Mouse (Mus musculus) embryonic facial prominence, embryonic 10.5 days (tissue): ENCODE measurements around the gene Arih2. TPM values are rescaled to one million over a fixed set of nuclear protein-coding genes. Genes with fewer than 3 reads are reported as not detected.

Source experiments
- DNase-seq: peaks from one replicate; pipeline ENCODE4 v3.0.0-alpha.2; 2017; ENCODE audit warnings: low spot score
- H3K27ac ChIP-seq: fragments of 300-500 bp; sonication (generic); replicated peaks from 2 replicates; pipeline ENCODE4 v1.5.1; 2016; ENCODE audit warnings: mild to moderate bottlenecking
- H3K27me3 ChIP-seq: fragments of 300-500 bp; sonication (generic); replicated peaks from 2 replicates; pipeline ENCODE4 v1.6.1; 2016; ENCODE audit warnings: low read depth, mild to moderate bottlenecking; ENCODE audit not compliant: poor library complexity, severe bottlenecking
- H3K36me3 ChIP-seq: fragments of 300-500 bp; sonication (generic); replicated peaks from 2 replicates; pipeline ENCODE4 v1.6.1; 2016; ENCODE audit warnings: mild to moderate bottlenecking, moderate library complexity
- H3K4me1 ChIP-seq: fragments of 300-500 bp; sonication (generic); 2 replicates; pipeline ENCODE4 v1.6.1; 2016
- H3K4me3 ChIP-seq: fragments of 300-500 bp; sonication (generic); 2 replicates; pipeline ENCODE4 v1.5.1; 2016; ENCODE audit warnings: mild to moderate bottlenecking, moderate library complexity
- H3K9me3 ChIP-seq: fragments of 300-500 bp; sonication (generic); 2 replicates; pipeline ENCODE4 v1.6.1; 2016; ENCODE audit warnings: mild to moderate bottlenecking
- WGBS: fragments of 180-500 bp; shearing (Covaris S2); methylation state at CpG from one replicate; pipeline ENCODE4 v1.1.7; 2016; 5-methylcytosine and 5-hydroxymethylcytosine counted together
- microRNA counts: library from miRNA; unstranded; fragments of <30 nt; microRNA quantifications from one replicate; lab custom pipeline; 2017
- microRNA-seq: library from miRNA; unstranded; fragments of <30 nt; microRNA quantifications from one replicate; pipeline ENCODE4, GENCODE M21; 2017
- polyA plus RNA-seq: library from polyadenylated mRNA; unstranded; fragments of >200 nt; fragmentation: Nextera tagmentation; extraction: Ambion mirVana; gene quantifications from 2 replicates; pipeline ENCODE4 v1.2.1, GENCODE M21; 2016

Gene Arih2
- polyA plus RNA-seq, 1 experiment from 2014 or later = 57.9 TPM

DNA sequence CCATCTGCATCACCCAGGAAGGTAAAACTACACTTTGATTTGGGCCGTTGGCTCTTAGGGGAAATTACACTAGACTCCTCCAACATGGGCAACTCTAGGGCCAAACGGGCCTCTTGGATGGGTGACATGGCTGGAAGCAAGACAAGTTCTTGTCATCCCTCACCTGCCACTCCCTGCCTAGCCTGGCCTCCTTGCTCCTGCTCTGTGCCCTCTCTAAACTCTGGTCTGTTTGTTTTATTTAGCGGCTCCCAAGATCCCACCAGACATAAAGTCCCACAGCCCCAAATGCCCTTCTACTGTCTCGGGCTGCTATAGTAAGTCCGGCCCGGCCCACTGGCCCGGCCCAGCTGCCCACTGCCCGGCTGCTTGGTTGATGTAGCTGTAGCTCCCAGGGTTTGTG, 85.5 kb downstream of the Arih2 start:
- Histone ChIP-seq H3K4me3 (peak overlapping the region; percentile 11; the same call in 1 of the 2 replicates), H3K27me3 (no peaks in the 10 kb centered on the region), H3K4me1 (peaks cover 46% of the 10 kb centered on the region), H3K36me3 (peaks cover 63% of the 10 kb centered on the region), H3K27ac (no peak overlapping the region), H3K9me3 (no peaks in the 10 kb centered on the region)
- 92% methylated on average over 8 of the region's 8 CpGs for WGBS
- DNase-seq = no peak

DNA sequence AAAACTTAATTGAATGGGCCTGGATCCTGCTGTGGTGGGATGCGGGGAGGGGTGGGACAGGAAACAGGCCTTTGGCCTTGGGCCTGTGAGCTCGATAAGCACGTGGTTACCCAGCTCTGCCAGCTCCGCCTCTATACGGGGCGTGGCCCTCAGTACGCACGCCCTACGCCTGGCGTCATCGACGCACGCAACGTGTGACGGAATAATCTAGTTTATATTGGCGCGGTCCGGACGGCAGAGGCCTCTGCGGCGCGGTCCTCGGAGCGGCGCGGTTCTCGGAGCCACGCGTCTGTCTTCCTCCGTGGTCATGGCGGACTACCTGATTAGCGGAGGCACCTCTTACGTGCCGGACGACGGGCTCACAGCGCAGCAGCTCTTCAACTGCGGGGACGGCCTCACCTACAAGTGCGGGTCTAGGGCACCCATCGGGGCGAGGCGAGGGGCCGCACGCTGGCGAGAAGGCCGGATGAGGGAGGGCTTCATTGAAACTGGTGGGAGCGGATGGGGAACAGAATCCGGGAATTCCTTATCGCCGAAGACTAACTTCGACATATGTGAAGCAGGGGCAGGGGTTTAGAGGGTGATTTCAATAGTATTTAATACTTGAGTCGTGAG, 88.9 kb downstream of the Arih2 start, which contains the start of gene Impdh2:
Gene Impdh2 (plus strand): TSS at position 60 of the 615 bp plus-strand sequence.
- H3K4me1 ChIP-seq = peaks cover 16% of the 10 kb centered on the region
- H3K27me3 ChIP-seq = no peaks in the 10 kb centered on the region
- H3K36me3 ChIP-seq = peaks cover 86% of the 10 kb centered on the region
- DNase-seq = peak; percentile 96
- peak within 1 kb of the TSS; percentile 60 for H3K4me3 ChIP-seq
- no peaks in the 10 kb centered on the region for H3K9me3 ChIP-seq
- peak within 1 kb of the TSS; percentile 80 for H3K27ac ChIP-seq
- under 1% methylated on average over 53 of the region's 53 CpGs for WGBS

DNA sequence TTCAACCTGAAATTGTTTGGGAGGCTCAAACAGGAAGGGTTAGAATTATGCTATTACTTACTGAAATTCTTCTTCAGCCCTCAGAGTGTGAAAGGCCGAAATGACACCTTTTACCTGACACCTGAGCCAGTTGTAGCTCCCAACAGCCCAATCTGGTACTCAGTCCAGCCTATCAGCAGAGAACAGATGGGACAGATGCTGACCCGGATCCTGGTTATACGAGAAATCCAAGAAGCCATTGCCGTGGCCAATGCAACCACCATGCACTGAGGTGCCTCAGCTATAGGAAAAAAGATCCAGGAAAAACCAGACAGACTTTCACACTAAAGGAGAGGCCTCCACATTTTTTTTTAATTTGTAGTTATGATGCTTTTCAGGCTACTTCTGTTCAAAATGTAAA, 90.0 kb downstream of the Arih2 start:
- peaks cover 86% of the 10 kb centered on the region for H3K36me3 ChIP-seq
- 92% methylated on average over 4 of the region's 4 CpGs for WGBS
- no peaks in the 10 kb centered on the region for H3K27me3 ChIP-seq
- peaks cover 16% of the 10 kb centered on the region for H3K4me1 ChIP-seq
- H3K27ac ChIP-seq = no peak overlapping the region
- no peaks in the 10 kb centered on the region for H3K9me3 ChIP-seq
- no peak overlapping the region for H3K4me3 ChIP-seq
- DNase-seq = no peak

MicroRNAs encoded within 50 kb of the gene (microRNA counts, 519-probe panel; counts per million panel counts)
- microRNA mmu-miR-191 (lab: Ali Mortazavi, UCI) (4,674 counts per million, percentile 84 among the panel's probes with 10 or more counts), microRNA mmu-miR-425 (lab: Ali Mortazavi, UCI) (3,967 counts per million, percentile 77 among the panel's probes with 10 or more counts)

Small RNA genes lying within 50 kb of the gene (microRNA-seq; reads per million reads assigned to microRNA genes)
- gene Gm24083 (not detected), gene Gm26298 (not detected), gene Mir191 (not detected), gene Mir425 (1,924 reads per million, percentile 81 among the genes with 10 or more reads in this experiment)

Other genes starting within 250 kb of the Arih2 start
- gene Ccdc36, start 220.9 kb downstream of the Arih2 start, polyA plus RNA-seq = 0.93 and 1.1 TPM in 2 replicates
- gene BC048562, start 212.9 kb downstream of the Arih2 start, polyA plus RNA-seq = not detected in 2 replicates
- 56.6 and 57.5 TPM in 2 replicates for gene Ccdc71, start 188.9 kb downstream of the Arih2 start, polyA plus RNA-seq
- 21.6 and 24.2 TPM in 2 replicates for gene Klhdc8b, start 187.8 kb downstream of the Arih2 start, polyA plus RNA-seq
- 33.2 and 33.5 TPM in 2 replicates for gene Lamb2, start 169.7 kb downstream of the Arih2 start, polyA plus RNA-seq
- gene Usp19, start 158.8 kb downstream of the Arih2 start, polyA plus RNA-seq = 84.7 and 93.7 TPM in 2 replicates
- gene Qars, start 141.7 kb downstream of the Arih2 start, polyA plus RNA-seq = 118 and 119 TPM in 2 replicates
- 167 and 168 TPM in 2 replicates for gene Qrich1, start 132.6 kb downstream of the Arih2 start, polyA plus RNA-seq
- gene Impdh2, start 89.1 kb downstream of the Arih2 start, polyA plus RNA-seq = 235 and 254 TPM in 2 replicates
- gene Ndufaf3, start 82.0 kb downstream of the Arih2 start, polyA plus RNA-seq = 42.4 and 44.1 TPM in 2 replicates
- 191 and 200 TPM in 2 replicates for gene Dalrd3, start 79.5 kb downstream of the Arih2 start, polyA plus RNA-seq
- gene Wdr6, start 70.6 kb downstream of the Arih2 start, polyA plus RNA-seq = 200 and 215 TPM in 2 replicates
- gene P4htm, start 51.7 kb downstream of the Arih2 start, polyA plus RNA-seq = 7.0 and 7.2 TPM in 2 replicates
- 30.4 and 35.1 TPM in 2 replicates for gene Slc25a20, start 12.7 kb upstream of the Arih2 start, polyA plus RNA-seq
- gene Prkar2a, start 39.9 kb upstream of the Arih2 start, polyA plus RNA-seq = 24.7 and 26.2 TPM in 2 replicates
- 94.0 and 103 TPM in 2 replicates for gene Ip6k2, start 134.4 kb upstream of the Arih2 start, polyA plus RNA-seq
- gene Nckipsd, start 159.0 kb upstream of the Arih2 start, polyA plus RNA-seq = 14.8 and 15.0 TPM in 2 replicates
- gene Celsr3, start 176.9 kb upstream of the Arih2 start, polyA plus RNA-seq = 1.6 and 1.7 TPM in 2 replicates
- 13.3 and 14.0 TPM in 2 replicates for gene Slc26a6, start 203.9 kb upstream of the Arih2 start, polyA plus RNA-seq